In genomic region chr10:41209538-41209937, GRCm38 (mm10) we compare ENCODE assay signal across 11 mouse cellular contexts.
DNase-seq lines count a peak whose midpoint lies in the region; ATAC-seq and TF ChIP-seq lines count a peak whose summit lies in the region.
"Had no signal": no experiment of that assay in that cellular context is flagged by ENCODE, and none has a peak within 500 bp of the region (broad histone marks: within the 10 kb centered on the region; RNA-seq: fewer than 3 reads in every experiment).

No protein-coding gene starts in this region.

- DNase-seq in forebrain, postnatal 0 days, result no peak
- no peak for DNase-seq in forebrain, embryonic 11.5 days (ENCODE audit: low spot score)
- DNase-seq in lung, postnatal 0 days (ENCODE audit: low spot score), result no peak
- DNase-seq in lung, postnatal 14 days, result no peak
- DNase-seq in liver, embryonic 14.5 days (ENCODE audit: low read depth in 3 of 3, low spot score in 3 of 3), result no peak
- DNase-seq in testis, postnatal 14 days (ENCODE audit: low spot score), result no peak
- DNase-seq in right cerebral cortex, postnatal 25 days, result no peak
- DNase-seq: adrenal gland, adult 8-10 months; kidney, adult 9 months; layer of hippocampus, postnatal 36 days had no signal

- no peak overlapping the region for H3K4me2 ChIP-seq in forebrain, postnatal 0 days (ENCODE audit: low read depth)
- no peak overlapping the region for H3K4me2 ChIP-seq in forebrain, embryonic 11.5 days (ENCODE audit: low read depth, low read length, severe bottlenecking)
- no peak overlapping the region for H3K4me2 ChIP-seq in lung, postnatal 0 days (replicated peaks; ENCODE audit: low read depth, low read length)
- peak overlapping the region; percentile 67 for H3K4me2 ChIP-seq in liver, embryonic 14.5 days (ENCODE audit: low read depth)
- H3K4me2 ChIP-seq in stomach, embryonic 15.5 days, result no peak overlapping the region

- TF ChIP-seq CTCF in forebrain, postnatal 0 days (IDR thresholded peaks at IDR 0.05; ENCODE audit: low read depth), result no peak
- no peak for TF ChIP-seq CTCF in lung, postnatal 0 days (IDR thresholded peaks at IDR 0.05)
- no peak for TF ChIP-seq CTCF in liver, embryonic 14.5 days (IDR thresholded peaks at IDR 0.05; ENCODE audit: low read depth)

- ATAC-seq in forebrain, postnatal 0 days, result no peak
- no peak for ATAC-seq in forebrain, embryonic 11.5 days (replicated peaks; ENCODE audit: low FRiP score)
- 0 out of 2 replicates have a peak, but pooled peaks have one; percentile 35 for ATAC-seq in lung, postnatal 0 days
- ATAC-seq in liver, embryonic 14.5 days (ENCODE audit: insufficient read depth), result peak; percentile 56
- peak; percentile 51; the same call in 1 of the 2 replicates for ATAC-seq in stomach, embryonic 15.5 days (ENCODE audit: insufficient read depth, low FRiP score, low read depth)

- no peak for TF ChIP-seq EP300 in lung, postnatal 0 days (IDR thresholded peaks at IDR 0.05)
- TF ChIP-seq EP300 in liver, embryonic 14.5 days (IDR thresholded peaks at IDR 0.05; ENCODE audit: low read depth), result no peak

- no peaks in the 10 kb centered on the region; the same call in 1 of the 2 replicates for H3K36me3 ChIP-seq in forebrain, postnatal 0 days (ENCODE audit: insufficient read depth)
- H3K36me3 ChIP-seq in forebrain, embryonic 11.5 days (ENCODE audit: control insufficient read depth, insufficient read depth, low read length), result no peaks in the 10 kb centered on the region
- no peaks in the 10 kb centered on the region for H3K36me3 ChIP-seq in lung, postnatal 0 days (ENCODE audit: insufficient read depth, low read length)
- H3K36me3 ChIP-seq in liver, embryonic 14.5 days (replicated peaks; ENCODE audit: control insufficient read depth, insufficient read depth, low read depth), result no peaks in the 10 kb centered on the region
- no peaks in the 10 kb centered on the region for H3K36me3 ChIP-seq in stomach, embryonic 15.5 days

- H3K27me3 ChIP-seq in forebrain, postnatal 0 days (ENCODE audit: insufficient read depth, low read length), result no peaks in the 10 kb centered on the region
- no peaks in the 10 kb centered on the region for H3K27me3 ChIP-seq in forebrain, embryonic 11.5 days (ENCODE audit: control insufficient read depth, insufficient read depth, low read length)
- H3K27me3 ChIP-seq in lung, postnatal 0 days (replicated peaks; ENCODE audit: insufficient read depth, low read length), result no peaks in the 10 kb centered on the region
- no peaks in the 10 kb centered on the region for H3K27me3 ChIP-seq in liver, embryonic 14.5 days (ENCODE audit: control insufficient read depth, insufficient read depth, low read length)
- no peaks in the 10 kb centered on the region for H3K27me3 ChIP-seq in stomach, embryonic 15.5 days (replicated peaks)

- WGBS in forebrain, postnatal 0 days, result 78% methylated on average over 4 of the region's 4 CpGs
- WGBS in forebrain, embryonic 11.5 days, result 79% methylated on average over 4 of the region's 4 CpGs
- WGBS in lung, postnatal 0 days, result 64% methylated on average over 4 of the region's 4 CpGs
- WGBS in liver, embryonic 14.5 days (ENCODE audit: insufficient replicate concordance), result 48% methylated on average over 4 of the region's 4 CpGs
- 52% methylated on average over 4 of the region's 4 CpGs for WGBS in stomach, embryonic 15.5 days

- no peaks in the 10 kb centered on the region for H3K4me1 ChIP-seq in forebrain, postnatal 0 days (ENCODE audit: insufficient read depth)
- H3K4me1 ChIP-seq in forebrain, embryonic 11.5 days (replicated peaks; ENCODE audit: control insufficient read depth, insufficient read depth, low read length), result no peaks in the 10 kb centered on the region
- no peaks in the 10 kb centered on the region for H3K4me1 ChIP-seq in lung, postnatal 0 days (ENCODE audit: insufficient read depth, low read depth, low read length)
- H3K4me1 ChIP-seq in liver, embryonic 14.5 days (replicated peaks; ENCODE audit: control insufficient read depth in 2 of 2, insufficient read depth in 2 of 2, low read length in 1 of 2), result peaks cover 73 to 76% of the 10 kb centered on the region in 2 experiments
- no peaks in the 10 kb centered on the region for H3K4me1 ChIP-seq in stomach, embryonic 15.5 days

- H3K27ac ChIP-seq in forebrain, postnatal 0 days (ENCODE audit: low read depth, low read length), result 0 out of 2 replicates have a peak overlapping the region, but pooled peaks have one; percentile 15
- H3K27ac ChIP-seq in forebrain, embryonic 11.5 days (ENCODE audit: low read depth, low read length), result no peak overlapping the region
- H3K27ac ChIP-seq in lung, postnatal 0 days (ENCODE audit: low read length), result no peak overlapping the region
- H3K27ac ChIP-seq in liver, embryonic 14.5 days, result peak overlapping the region; percentile 100
- H3K27ac ChIP-seq in stomach, embryonic 15.5 days, result no peak overlapping the region

- no peak overlapping the region for H3K9ac ChIP-seq in forebrain, postnatal 0 days
- no peak overlapping the region for H3K9ac ChIP-seq in forebrain, embryonic 11.5 days (ENCODE audit: low read length)
- H3K9ac ChIP-seq in lung, postnatal 0 days (replicated peaks; ENCODE audit: low read depth), result no peak overlapping the region
- H3K9ac ChIP-seq in liver, embryonic 14.5 days (replicated peaks), result peak overlapping the region; percentile 74
- H3K9ac ChIP-seq in stomach, embryonic 15.5 days, result no peak overlapping the region

- no peak overlapping the region for H3K4me3 ChIP-seq in forebrain, postnatal 0 days (ENCODE audit: low read depth, low read length)
- no peak overlapping the region for H3K4me3 ChIP-seq in forebrain, embryonic 11.5 days (ENCODE audit: low read depth, low read length)
- H3K4me3 ChIP-seq in lung, postnatal 0 days (ENCODE audit: low read depth, low read length), result no peak overlapping the region
- peak overlapping the region in 1 of 2 experiments; percentile 15; a peak in 2 of 4 replicates for H3K4me3 ChIP-seq in liver, embryonic 14.5 days (ENCODE audit: insufficient read depth in 1 of 2, low read depth in 2 of 2, low read length in 2 of 2)
- H3K4me3 ChIP-seq in stomach, embryonic 15.5 days (replicated peaks), result no peak overlapping the region

- no peaks in the 10 kb centered on the region for H3K9me3 ChIP-seq in forebrain, postnatal 0 days (ENCODE audit: low read length)
- H3K9me3 ChIP-seq in forebrain, embryonic 11.5 days (ENCODE audit: control insufficient read depth, low read length), result no peaks in the 10 kb centered on the region
- H3K9me3 ChIP-seq in lung, postnatal 0 days (ENCODE audit: low read length), result no peaks in the 10 kb centered on the region
- no peaks in the 10 kb centered on the region for H3K9me3 ChIP-seq in liver, embryonic 14.5 days (ENCODE audit: control insufficient read depth, low read length)
- no peaks in the 10 kb centered on the region for H3K9me3 ChIP-seq in stomach, embryonic 15.5 days

Comparison
In these comparisons a context has a peak if more than half of its experiments do, and no peak if none do; other contexts are left out.
1. H3K27ac ChIP-seq: peak in forebrain, postnatal 0 days (single experiment) and liver, embryonic 14.5 days (single experiment); none in forebrain, embryonic 11.5 days (single experiment), lung, postnatal 0 days (single experiment) and stomach, embryonic 15.5 days (single experiment).
2. ATAC-seq: peak in lung, postnatal 0 days (single experiment), liver, embryonic 14.5 days (single experiment) and stomach, embryonic 15.5 days (single experiment); none in forebrain, postnatal 0 days (single experiment) and forebrain, embryonic 11.5 days (single experiment).